Mouse (Mus musculus) G1E-ER4 (cell line): ENCODE data around the gene 1700020D05Rik. TPM values are rescaled to one million over a fixed set of nuclear protein-coding genes. Genes with fewer than 3 reads are reported as not detected.

Experiments
- GATA1 ChIP-seq: IDR thresholded peaks from one replicate; pipeline ENCODE4 v1.8.0; 2012; ENCODE audit warnings: low read length, inconsistent platforms
- polyA plus RNA-seq: library from polyadenylated mRNA; stranded (reverse); fragments of >175 nt; gene quantifications from 2 replicates; pipeline ENCODE4 v1.2.3, GENCODE M21; 2012

Gene 1700020D05Rik
- polyA plus RNA-seq, 1 experiment: 0.17 TPM

GRCm38 (mm10) chr19:5511074-5511632 is 7.6 kb upstream of the 1700020D05Rik start:
- TF ChIP-seq GATA1: no peak

GRCm38 (mm10) chr19:5510031-5511026 is 6.7 kb upstream of the 1700020D05Rik start, which contains the start of gene Snx32:
Gene Snx32, minus strand, starts transcription at chr19:5510538.
- TF ChIP-seq GATA1: no peak

DNA sequence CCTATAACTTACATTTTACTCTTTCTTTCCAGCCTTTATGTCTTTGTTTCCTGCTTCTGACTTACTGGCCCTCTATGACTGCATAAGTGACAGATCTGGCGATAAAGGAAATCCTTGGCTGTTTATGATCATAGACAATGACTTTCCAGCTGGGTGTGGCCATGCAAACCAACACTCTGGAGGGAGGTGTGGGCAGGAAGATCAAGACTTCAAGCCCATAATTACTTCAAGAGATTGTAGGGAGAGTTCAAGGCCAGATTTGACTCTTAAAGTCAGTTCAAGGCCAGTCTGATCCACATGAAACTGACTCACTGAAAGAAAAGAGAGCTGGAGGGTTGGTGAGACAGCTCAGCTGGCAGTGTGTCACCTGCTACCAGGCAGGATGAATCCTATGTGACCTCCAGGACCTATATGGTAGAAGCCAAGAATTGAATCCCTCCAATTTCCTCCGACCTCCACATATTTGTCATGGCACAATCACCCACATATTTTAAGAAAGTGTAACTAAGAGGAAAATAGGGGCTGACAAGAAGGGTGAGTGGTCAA is 3.2 kb downstream of the 1700020D05Rik start:
- no peak for TF ChIP-seq GATA1

GRCm38 (mm10) chr19:5496052-5496370 is 7.6 kb downstream of the 1700020D05Rik start:
- no peak for TF ChIP-seq GATA1

DNA sequence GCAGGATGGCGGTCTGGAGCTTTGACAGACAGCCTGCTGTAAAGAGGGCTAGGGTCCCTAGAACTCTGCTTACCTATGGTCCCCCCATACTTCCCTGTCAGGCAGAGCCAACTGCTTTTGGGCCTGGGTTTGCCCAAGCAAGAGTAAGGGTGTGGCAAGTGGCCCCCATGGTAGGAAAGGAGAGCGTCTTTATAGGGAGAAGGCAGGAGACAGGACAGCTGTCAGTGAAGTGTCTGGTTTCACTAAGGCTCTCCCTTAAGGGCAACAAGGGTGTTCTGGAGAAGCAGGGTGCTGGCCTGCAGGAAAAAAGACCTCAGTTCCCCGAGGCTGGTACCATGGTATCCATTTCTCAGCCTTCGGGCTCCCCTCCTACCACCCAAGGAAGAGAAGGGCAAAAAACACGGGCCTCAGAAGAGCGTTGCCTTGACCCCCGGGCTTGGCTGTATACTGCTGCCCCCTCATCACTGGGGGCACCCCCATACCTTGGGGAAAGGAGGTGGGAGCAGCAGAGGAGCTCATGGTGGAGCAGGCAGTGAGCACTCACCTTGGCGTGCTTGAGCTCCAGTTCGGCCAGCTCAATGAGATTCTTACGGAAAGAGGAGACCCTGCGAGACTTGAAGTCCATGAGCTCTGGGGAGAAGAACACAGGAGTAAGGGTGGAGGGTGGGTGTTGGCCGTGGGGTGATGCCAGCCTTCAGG is 8.1 kb downstream of the 1700020D05Rik start:
- no peak for TF ChIP-seq GATA1

DNA sequence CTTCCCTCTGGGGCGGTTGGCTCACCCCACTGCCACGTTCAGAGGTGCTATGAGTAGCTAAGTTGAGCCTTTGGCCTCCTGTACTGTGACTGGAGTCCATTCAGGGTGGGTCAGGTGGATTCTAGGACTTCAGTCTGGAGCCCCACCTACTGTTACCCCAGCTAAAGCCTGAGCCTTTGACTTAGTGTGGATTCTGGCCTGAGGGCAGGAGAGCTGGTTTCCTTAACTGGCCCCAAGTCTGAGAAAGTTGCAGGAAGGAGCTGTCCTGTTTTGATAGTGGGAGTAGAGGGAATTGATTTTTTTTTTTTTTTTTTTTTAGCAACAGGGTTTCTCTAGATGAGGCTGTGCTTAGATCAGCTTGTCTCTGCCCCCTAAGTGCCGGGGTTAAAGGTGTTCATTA is 9.3 kb downstream of the 1700020D05Rik start:
- no peak for TF ChIP-seq GATA1

DNA sequence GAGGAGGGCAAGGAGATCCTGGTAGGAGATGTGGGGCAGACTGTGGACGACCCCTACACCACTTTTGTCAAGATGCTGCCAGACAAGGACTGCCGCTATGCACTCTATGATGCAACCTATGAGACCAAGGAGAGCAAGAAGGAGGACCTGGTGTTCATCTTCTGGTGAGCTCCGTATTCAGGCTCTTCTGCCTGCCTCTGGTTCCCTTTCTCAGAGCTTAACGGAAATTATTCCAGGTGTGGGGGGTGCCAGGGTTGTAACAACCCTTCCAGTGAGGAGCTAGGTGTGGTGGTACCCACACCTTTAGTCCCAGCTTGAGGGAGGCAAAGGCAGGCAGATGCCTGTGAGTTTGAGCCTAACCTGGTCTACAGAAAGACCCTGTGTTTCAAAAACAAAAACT is 10.9 kb downstream of the 1700020D05Rik start:
- no peak for TF ChIP-seq GATA1

- no peak for TF ChIP-seq GATA1
Measured at GRCm38 (mm10) chr19:5490898-5491708, 12.5 kb downstream of the 1700020D05Rik start.

GRCm38 (mm10) chr19:5490313-5490897 is 13.2 kb downstream of the 1700020D05Rik start, which contains the start of gene Cfl1:
Gene Cfl1, plus strand, starts transcription at chr19:5490455.
- no peak for TF ChIP-seq GATA1

- no peak for TF ChIP-seq GATA1
Measured at GRCm38 (mm10) chr19:5488878-5489571, 14.6 kb downstream of the 1700020D05Rik start.

DNA sequence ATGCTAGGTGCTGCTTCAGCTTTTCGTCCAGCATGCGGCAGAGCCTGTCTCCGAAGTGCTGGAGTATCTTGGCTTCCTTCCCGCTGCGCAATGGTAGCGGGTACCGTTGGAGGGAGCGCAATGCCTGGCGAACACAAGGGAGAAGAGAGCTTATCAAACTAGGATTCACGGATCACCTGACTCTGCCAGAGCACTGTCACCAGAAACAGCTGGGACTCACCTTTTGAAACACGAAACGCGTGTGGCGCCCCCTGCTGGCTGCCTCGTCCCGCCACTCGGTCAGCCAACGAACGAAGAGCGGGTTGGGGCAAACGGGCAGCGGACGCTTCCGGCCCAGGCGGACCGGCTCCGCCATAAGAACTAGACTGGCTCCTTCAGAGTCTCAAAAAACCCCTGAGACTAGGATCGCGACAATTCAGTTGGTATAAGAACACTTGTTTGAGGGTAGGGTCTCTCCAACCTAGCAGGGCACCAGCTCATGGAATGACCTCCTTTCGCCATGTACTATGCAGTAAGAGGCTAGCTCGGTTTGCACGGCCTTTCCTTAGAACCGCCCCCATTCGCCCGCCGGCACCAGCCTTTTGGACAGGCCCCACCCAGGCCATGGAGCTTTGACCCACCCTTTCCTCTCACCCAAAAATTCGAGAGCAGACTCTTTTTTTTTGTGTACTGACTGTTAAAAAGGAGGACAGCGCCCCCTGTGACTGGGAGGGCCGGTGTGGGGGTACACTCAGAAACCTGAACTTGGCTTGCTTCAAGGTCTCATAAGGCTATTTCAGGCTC is 15.6 kb downstream of the 1700020D05Rik start, which contains the start of gene Mus81:
Mus81 (minus strand) TSS at position 635 of the 783 bp plus-strand sequence.
- no peak for TF ChIP-seq GATA1

- no peak for TF ChIP-seq GATA1
Measured at GRCm38 (mm10) chr19:5486771-5487170, 16.8 kb downstream of the 1700020D05Rik start.

- TF ChIP-seq GATA1: no peak
Measured at GRCm38 (mm10) chr19:5486286-5486685, 17.3 kb downstream of the 1700020D05Rik start.
